In the genomic region with DNA sequence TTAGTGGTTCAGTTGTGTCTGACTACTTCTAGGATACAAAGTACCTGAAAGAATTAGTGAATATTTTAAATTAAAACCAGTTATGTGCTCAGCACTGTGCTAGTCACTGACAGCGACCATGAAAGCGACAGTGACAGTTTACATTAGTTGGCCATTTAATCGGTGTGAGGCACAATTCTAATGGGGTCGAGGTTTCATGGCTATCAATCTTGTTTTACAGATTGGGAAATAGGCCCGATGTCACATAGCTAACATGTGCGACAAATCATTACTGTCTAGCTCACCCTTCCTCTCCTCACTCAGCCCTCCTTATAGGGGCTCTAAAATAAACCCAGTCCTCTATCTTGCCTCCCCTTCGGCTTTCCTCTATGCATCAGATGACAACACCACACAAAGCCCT, we compare ENCODE assay signal across 18 mouse cellular contexts. TPM values are rescaled to one million over a fixed set of nuclear protein-coding genes. Genes with fewer than 3 reads are reported as not detected.
DNase-seq lines count a peak whose midpoint lies in the region; ATAC-seq lines count a peak whose summit lies in the region.
"Had no signal": no experiment of that assay in that cellular context is flagged by ENCODE, and none has a peak within 500 bp of the region (broad histone marks: within the 10 kb centered on the region; RNA-seq: fewer than 3 reads in every experiment).

No protein-coding gene starts in this region.

- ATAC-seq in hindbrain, embryonic 11.5 days (ENCODE audit: low FRiP score) = peak; percentile 49
- peak; percentile 71; the same call in 1 of the 2 replicates for ATAC-seq in neural tube, embryonic 11.5 days (ENCODE audit: insufficient read depth, low FRiP score, low TSS enrichment)
- peak; percentile 82 for ATAC-seq in midbrain, embryonic 14.5 days (ENCODE audit: low FRiP score, low TSS enrichment)

- H3K4me1 ChIP-seq in hindbrain, embryonic 11.5 days (replicated peaks; ENCODE audit: control insufficient read depth, insufficient read depth, low read length) = no peaks in the 10 kb centered on the region
- H3K4me1 ChIP-seq in hindbrain, embryonic 10.5 days (replicated peaks) = peaks cover 13% of the 10 kb centered on the region; the same call in 1 of the 2 replicates
- H3K4me1 ChIP-seq in neural tube, embryonic 11.5 days (ENCODE audit: control insufficient read depth, insufficient read depth, low read length) = no peaks in the 10 kb centered on the region
- peaks cover 13% of the 10 kb centered on the region; the same call in 1 of the 2 replicates for H3K4me1 ChIP-seq in midbrain, embryonic 14.5 days (ENCODE audit: control insufficient read depth, insufficient read depth, low read length)
- H3K4me1 ChIP-seq: embryonic facial prominence, embryonic 15.5 days had no signal

- H3K4me3 ChIP-seq in hindbrain, embryonic 11.5 days (ENCODE audit: low read depth, low read length) = no peak overlapping the region
- H3K4me3 ChIP-seq in hindbrain, embryonic 10.5 days = no peak overlapping the region
- H3K4me3 ChIP-seq in neural tube, embryonic 11.5 days (ENCODE audit: low read depth, low read length) = no peak overlapping the region
- H3K4me3 ChIP-seq in midbrain, embryonic 14.5 days (replicated peaks; ENCODE audit: low read depth, low read length) = no peak overlapping the region
- H3K4me3 ChIP-seq: embryonic facial prominence, embryonic 15.5 days; gastrocnemius, adult 2 months; limb, embryonic 13.5 days had no signal

- H3K4me2 ChIP-seq in hindbrain, embryonic 11.5 days (replicated peaks; ENCODE audit: low read depth, low read length) = no peak overlapping the region
- no peak overlapping the region for H3K4me2 ChIP-seq in neural tube, embryonic 11.5 days (ENCODE audit: low read depth)
- no peak overlapping the region for H3K4me2 ChIP-seq in midbrain, embryonic 14.5 days (ENCODE audit: low read length)
- H3K4me2 ChIP-seq: embryonic facial prominence, embryonic 15.5 days; limb, embryonic 13.5 days had no signal

- H3K27ac ChIP-seq in hindbrain, embryonic 11.5 days (ENCODE audit: low read depth, low read length) = no peak overlapping the region
- no peak overlapping the region for H3K27ac ChIP-seq in hindbrain, embryonic 10.5 days
- H3K27ac ChIP-seq in neural tube, embryonic 11.5 days (ENCODE audit: low read depth, low read length) = no peak overlapping the region
- peak overlapping the region; percentile 1; the same call in 1 of the 2 replicates for H3K27ac ChIP-seq in midbrain, embryonic 14.5 days (replicated peaks; ENCODE audit: low read depth, low read length)
- H3K27ac ChIP-seq: embryonic facial prominence, embryonic 15.5 days; gastrocnemius, adult 2 months; limb, embryonic 13.5 days; liver, embryonic 14.5 days had no signal

- H3K9me3 ChIP-seq in hindbrain, embryonic 11.5 days (ENCODE audit: control insufficient read depth, low read length) = no peaks in the 10 kb centered on the region
- H3K9me3 ChIP-seq in hindbrain, embryonic 10.5 days = no peaks in the 10 kb centered on the region
- no peaks in the 10 kb centered on the region for H3K9me3 ChIP-seq in neural tube, embryonic 11.5 days (ENCODE audit: control insufficient read depth, low read length)
- H3K9me3 ChIP-seq in midbrain, embryonic 14.5 days (ENCODE audit: control insufficient read depth, low read length) = no peaks in the 10 kb centered on the region
- H3K9me3 ChIP-seq: embryonic facial prominence, embryonic 15.5 days; limb, embryonic 13.5 days had no signal

- no peaks in the 10 kb centered on the region for H3K36me3 ChIP-seq in hindbrain, embryonic 11.5 days (ENCODE audit: control insufficient read depth, insufficient read depth, low read length)
- H3K36me3 ChIP-seq in hindbrain, embryonic 10.5 days = no peaks in the 10 kb centered on the region
- H3K36me3 ChIP-seq in neural tube, embryonic 11.5 days (ENCODE audit: control insufficient read depth, insufficient read depth, low read length) = no peaks in the 10 kb centered on the region
- no peaks in the 10 kb centered on the region for H3K36me3 ChIP-seq in midbrain, embryonic 14.5 days (ENCODE audit: control insufficient read depth, insufficient read depth, low read length)
- H3K36me3 ChIP-seq: embryonic facial prominence, embryonic 15.5 days; limb, embryonic 13.5 days had no signal

- DNase-seq in hindbrain, embryonic 11.5 days (ENCODE audit: low spot score) = no peak
- DNase-seq in hindbrain, embryonic 10.5 days (ENCODE audit: low spot score) = no peak
- no peak for DNase-seq in neural tube, embryonic 11.5 days (ENCODE audit: low spot score)
- no peak for DNase-seq in neural tube, embryonic 10.5 days (ENCODE audit: extremely low spot score, low spot score)
- DNase-seq in midbrain, embryonic 14.5 days = peak; percentile 67
- DNase-seq in right cerebral cortex, adult 2 months (ENCODE audit: low spot score in 2 of 2) = no peak
- no peak for DNase-seq in embryo, embryonic 11 days
- DNase-seq in gastrocnemius, postnatal 25 days = no peak
- DNase-seq: cerebellum, adult 9-10 months; gastrocnemius, adult 2 months; heart, adult 11 months; kidney, adult 8-10 months; kidney, postnatal 4 days; spleen, adult 18-20 months; thymus, adult 18-20 months had no signal

- no peak overlapping the region for H3K9ac ChIP-seq in hindbrain, embryonic 11.5 days (ENCODE audit: low read depth, low read length)
- H3K9ac ChIP-seq in neural tube, embryonic 11.5 days (ENCODE audit: low read length) = no peak overlapping the region
- no peak overlapping the region for H3K9ac ChIP-seq in midbrain, embryonic 14.5 days (replicated peaks; ENCODE audit: low read length)
- H3K9ac ChIP-seq: embryonic facial prominence, embryonic 15.5 days; limb, embryonic 13.5 days; liver, embryonic 14.5 days had no signal

- WGBS in hindbrain, embryonic 11.5 days = 64% methylated on average over 7 of the region's 7 CpGs
- WGBS in hindbrain, embryonic 10.5 days = 83% methylated on average over 7 of the region's 7 CpGs
- WGBS in neural tube, embryonic 11.5 days = 52% methylated on average over 7 of the region's 7 CpGs
- 29% methylated on average over 7 of the region's 7 CpGs for WGBS in midbrain, embryonic 14.5 days

- no peaks in the 10 kb centered on the region for H3K27me3 ChIP-seq in hindbrain, embryonic 11.5 days (ENCODE audit: control insufficient read depth, insufficient read depth, low read length)
- no peaks in the 10 kb centered on the region for H3K27me3 ChIP-seq in hindbrain, embryonic 10.5 days (ENCODE audit: insufficient read depth, poor library complexity, severe bottlenecking)
- no peaks in the 10 kb centered on the region for H3K27me3 ChIP-seq in neural tube, embryonic 11.5 days (ENCODE audit: control insufficient read depth, insufficient read depth, low read length)
- no peaks in the 10 kb centered on the region; the same call in 1 of the 2 replicates for H3K27me3 ChIP-seq in midbrain, embryonic 14.5 days (ENCODE audit: control insufficient read depth, insufficient read depth, low read length)
- H3K27me3 ChIP-seq: embryonic facial prominence, embryonic 15.5 days; limb, embryonic 13.5 days had no signal

RNA-seq across cellular contexts. Expression of a gene that starts 11.5 kb away (rescaled TPM):
- polyA plus RNA-seq in hindbrain, embryonic 11.5 days (2014; fragmentation: Nextera tagmentation; extraction: Ambion mirVana) = 5.4 and 5.7 TPM in 2 replicates
- 4.9 and 7.7 TPM in 2 replicates for polyA plus RNA-seq in hindbrain, embryonic 10.5 days (2016; fragmentation: Nextera tagmentation; extraction: Ambion mirVana)
- 4.6 and 5.8 TPM in 2 replicates for polyA plus RNA-seq in neural tube, embryonic 11.5 days (2014; fragmentation: Nextera tagmentation; extraction: Ambion mirVana)
- 4.7 and 7.4 TPM in 2 replicates for polyA plus RNA-seq in midbrain, embryonic 14.5 days (2014; fragmentation: Nextera tagmentation; extraction: Ambion mirVana)
- total RNA-seq in gastrocnemius, postnatal 25 days (2021) = not detected
- total RNA-seq: gastrocnemius, adult 2 months had no signal
